Mouse (Mus musculus) heart, postnatal 25 days (tissue): ENCODE data around the gene Drp2. TPM values are rescaled to one million over a fixed set of nuclear protein-coding genes. Genes with fewer than 3 reads are reported as not detected.

Experiments
- DNase-seq: peaks from one replicate; pipeline ENCODE4 v3.0.0; 2022; ENCODE audit warnings: low spot score
- intact Hi-C: fragments of 180-260 bp; cut with DNase I; formaldehyde crosslinking; loops from one replicate; pipeline ENCODE4 v1.15.1; 2025
- total RNA-seq, 2 experiments: library from RNA; stranded (reverse); gene quantifications; 2 replicates each; pipeline ENCODE4 v1.2.3; 2021

Gene Drp2
- total RNA-seq = under 1 TPM; 0.08 to 0.39 TPM

GRCm38 (mm10) chrX:134403863-134404583, at the start of gene Drp2:
Gene Drp2 (plus strand): TSS chrX:134404551.
- intact Hi-C loops = no loop called here

GRCm38 (mm10) chrX:134359336-134359735, 45.0 kb upstream of the Drp2 start:
- no peak for DNase-seq
- intact Hi-C loops = loop anchor here (10.0 kb wide), 1 partner anchor 225 kb away; no protein-coding TSS in a partner anchor

More at GRCm38 (mm10) chrX:134403863-134404583, at the start of gene Drp2:
- no peak for DNase-seq

- no peak for DNase-seq
- intact Hi-C loops = no loop called here
Measured at GRCm38 (mm10) chrX:134362156-134362555, 42.2 kb upstream of the Drp2 start.

- intact Hi-C loops = no loop called here
Measured at GRCm38 (mm10) chrX:134365421-134365820, 38.9 kb upstream of the Drp2 start.

GRCm38 (mm10) chrX:134366547-134366946, 37.8 kb upstream of the Drp2 start:
- no peak for DNase-seq
- intact Hi-C loops = no loop called here

More at GRCm38 (mm10) chrX:134365421-134365820, 38.9 kb upstream of the Drp2 start:
- no peak for DNase-seq

GRCm38 (mm10) chrX:134371279-134371678, 33.1 kb upstream of the Drp2 start:
- intact Hi-C loops = no loop called here
- no peak for DNase-seq

GRCm38 (mm10) chrX:134374190-134374589, 30.2 kb upstream of the Drp2 start:
- no peak for DNase-seq
- intact Hi-C loops = no loop called here

- intact Hi-C loops = no loop called here
- no peak for DNase-seq
Measured at GRCm38 (mm10) chrX:134384896-134385295, 19.5 kb upstream of the Drp2 start.

- intact Hi-C loops = no loop called here
- DNase-seq = no peak
Measured at GRCm38 (mm10) chrX:134398972-134399371, 5.4 kb upstream of the Drp2 start.

GRCm38 (mm10) chrX:134404584-134404955, 219 bp downstream of the Drp2 start:
- DNase-seq = no peak
- intact Hi-C loops = no loop called here

- intact Hi-C loops = no loop called here
- DNase-seq = no peak
Measured at GRCm38 (mm10) chrX:134409354-134409900, 5.1 kb downstream of the Drp2 start.

- intact Hi-C loops = no loop called here
- DNase-seq = no peak
Measured at GRCm38 (mm10) chrX:134412096-134412495, 7.7 kb downstream of the Drp2 start.

GRCm38 (mm10) chrX:134420097-134420496, 15.7 kb downstream of the Drp2 start:
- intact Hi-C loops = no loop called here
- DNase-seq = no peak

GRCm38 (mm10) chrX:134424263-134424662, 19.9 kb downstream of the Drp2 start:
- intact Hi-C loops = no loop called here
- no peak for DNase-seq

- intact Hi-C loops = no loop called here
- DNase-seq = peak; percentile 15
Measured at GRCm38 (mm10) chrX:134425798-134426197, 21.4 kb downstream of the Drp2 start.

GRCm38 (mm10) chrX:134426819-134427218, 22.5 kb downstream of the Drp2 start:
- no peak for DNase-seq
- intact Hi-C loops = no loop called here

GRCm38 (mm10) chrX:134427307-134427706, 23.0 kb downstream of the Drp2 start:
- intact Hi-C loops = no loop called here
- no peak for DNase-seq

GRCm38 (mm10) chrX:134474988-134475710, 70.8 kb downstream of the Drp2 start:
- intact Hi-C loops = no loop called here

GRCm38 (mm10) chrX:134476290-134476689, 71.9 kb downstream of the Drp2 start, which contains the start of gene Taf7l:
Gene Taf7l (minus strand): TSS chrX:134476490.
- no peak for DNase-seq
- intact Hi-C loops = no loop called here

More at GRCm38 (mm10) chrX:134474988-134475710, 70.8 kb downstream of the Drp2 start:
- no peak for DNase-seq

GRCm38 (mm10) chrX:134481720-134482119, 77.4 kb downstream of the Drp2 start:
- intact Hi-C loops = no loop called here

GRCm38 (mm10) chrX:134500651-134501050, 96.3 kb downstream of the Drp2 start:
- intact Hi-C loops = no loop called here
- DNase-seq = no peak

More at GRCm38 (mm10) chrX:134481720-134482119, 77.4 kb downstream of the Drp2 start:
- no peak for DNase-seq
